Mouse (Mus musculus) frontal cortex, adult (tissue): ENCODE measurements around the gene Tubb2a.

Experiments
- ATAC-seq: cut with Nextera tagmentation; 2 replicates; pipeline ENCODE4 v1.9.2; 2017; ENCODE audit warnings: mild to moderate bottlenecking, moderate library complexity, mixed read lengths; ENCODE audit not compliant: low TSS enrichment

Gene Tubb2a

GRCm38 (mm10) chr13:34053673-34054282 is 24.0 kb downstream of the Tubb2a start:
- ATAC-seq, result no peak

GRCm38 (mm10) chr13:34051692-34052091 is 26.1 kb downstream of the Tubb2a start:
- ATAC-seq, result no peak

- ATAC-seq, result peak; percentile 90
These were observed 27.3 kb downstream of the Tubb2a start for GRCm38 (mm10) chr13:34050479-34050878.

- no peak for ATAC-seq
These were observed 30.3 kb downstream of the Tubb2a start for GRCm38 (mm10) chr13:34047526-34047925.

- ATAC-seq, result peak; percentile 77
These were observed 31.3 kb downstream of the Tubb2a start for GRCm38 (mm10) chr13:34046421-34047012.

GRCm38 (mm10) chr13:34045511-34046249 is 32.1 kb downstream of the Tubb2a start:
- ATAC-seq, result no peak

- ATAC-seq, result no peak
These were observed 34.0 kb downstream of the Tubb2a start for GRCm38 (mm10) chr13:34043716-34044393.

GRCm38 (mm10) chr13:34040091-34040490 is 37.7 kb downstream of the Tubb2a start:
- no peak for ATAC-seq

GRCm38 (mm10) chr13:34038901-34039341 is 38.9 kb downstream of the Tubb2a start:
- no peak for ATAC-seq

- ATAC-seq, result peak; percentile 3; the same call in 1 of the 2 replicates
These were observed 39.8 kb downstream of the Tubb2a start for GRCm38 (mm10) chr13:34038056-34038432.

- ATAC-seq, result peak; percentile 99
These were observed 40.4 kb downstream of the Tubb2a start, which contains the start of gene Bphl for GRCm38 (mm10) chr13:34037172-34038055. Bphl (plus strand) TSS chr13:34037597.

- ATAC-seq, result no peak
These were observed 41.1 kb downstream of the Tubb2a start for GRCm38 (mm10) chr13:34036726-34037125.

- ATAC-seq, result no peak
These were observed 42.4 kb downstream of the Tubb2a start for GRCm38 (mm10) chr13:34035424-34035823.

- no peak for ATAC-seq
These were observed 45.8 kb downstream of the Tubb2a start for GRCm38 (mm10) chr13:34032041-34032440.
